ENCODE assay signal across 8 mouse cellular contexts in the genomic region with DNA sequence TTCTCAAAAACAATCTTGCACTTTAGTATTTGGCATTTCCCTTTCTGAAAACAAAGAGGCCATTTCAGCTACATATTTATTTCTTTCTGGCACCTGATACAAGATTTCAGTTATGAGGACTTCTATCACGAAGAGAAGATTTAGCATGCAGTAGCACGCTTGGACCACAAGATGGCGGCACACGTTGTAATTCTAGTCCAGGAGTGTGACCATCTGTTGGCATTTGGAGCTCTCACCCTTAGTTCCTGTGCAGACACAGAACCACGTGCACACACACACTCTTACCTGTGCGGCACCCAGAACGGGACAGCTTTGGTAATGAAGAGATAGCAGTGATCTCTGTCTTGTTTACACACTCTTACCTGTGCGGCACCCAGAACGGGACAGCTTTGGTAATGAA. TPM values are rescaled to one million over a fixed set of nuclear protein-coding genes. Genes with fewer than 3 reads are reported as not detected.
DNase-seq lines count a peak whose midpoint lies in the region; ATAC-seq lines count a peak whose summit lies in the region.

No protein-coding gene starts in this region.

- DNase-seq in left cerebral cortex, adult 18-20 months (ENCODE audit: low spot score in 2 of 2) = peak; percentile 38 to 77
- DNase-seq in left cerebral cortex, adult 11 months (ENCODE audit: low spot score) = no peak
- peak; percentile 67 for DNase-seq in NIH3T3 (ENCODE audit: low read depth)
- DNase-seq in cerebellum, adult 11-12 months = peak; percentile 73
- DNase-seq in gastrocnemius, postnatal 10 days = peak; percentile 53
- peak; percentile 75 to 81 for DNase-seq in left cerebral cortex, postnatal 14 days (ENCODE audit: low spot score in 2 of 2)
- peak; percentile 37 for DNase-seq in retina, adult 2 months (ENCODE audit: low read depth, low spot score)

- intact Hi-C loops in left cerebral cortex, postnatal 14 days (cut with DNase I) = no loop called here

- no peak for ATAC-seq in inflammation-experienced regulatory T-cells, adult 6 months

RNA-seq across cellular contexts. Expression of gene Map3k21, which starts 25.4 kb away (rescaled TPM):
- 1 to 10 TPM; 1.6 to 1.8 TPM for total RNA-seq in left cerebral cortex, adult 18-20 months (2021)
- total RNA-seq in gastrocnemius, postnatal 10 days (2021) = under 1 TPM; 0.21 to 0.41 TPM
- total RNA-seq in left cerebral cortex, postnatal 14 days (2021) = 1 to 10 TPM; 1.5 to 2.2 TPM
- not detected for polyA plus RNA-seq in inflammation-experienced regulatory T-cells, adult 6 months (2017; shearing (Covaris generic))

RNA-seq across cellular contexts. Expression of gene Pcnx2, which starts 37.5 kb away (rescaled TPM):
- total RNA-seq in left cerebral cortex, adult 18-20 months (2021) = 10 to 100 TPM; 81.5 to 83.9 TPM
- under 1 TPM; 0.45 to 0.59 TPM for total RNA-seq in gastrocnemius, postnatal 10 days (2021)
- total RNA-seq in left cerebral cortex, postnatal 14 days (2021) = 10 to 100 TPM; 80.3 to 83.2 TPM
- polyA plus RNA-seq in inflammation-experienced regulatory T-cells, adult 6 months (2017; shearing (Covaris generic)) = under 1 TPM; 0.44 to 0.74 (median 0.61) TPM

RNA-seq across cellular contexts. Expression of gene Kcnk1, which starts 59.3 kb away (rescaled TPM):
- 10 to 100 TPM; 86.5 to 87.8 TPM for total RNA-seq in left cerebral cortex, adult 18-20 months (2021)
- total RNA-seq in gastrocnemius, postnatal 10 days (2021) = 1 to 10 TPM; 2.7 to 4.0 TPM
- total RNA-seq in left cerebral cortex, postnatal 14 days (2021) = 10 to 100 TPM; 82.4 to 82.7 TPM
- polyA plus RNA-seq in inflammation-experienced regulatory T-cells, adult 6 months (2017; shearing (Covaris generic)) = not detected

Comparison
In these comparisons a context has a peak if more than half of its experiments do, and no peak if none do; other contexts are left out.
1. RNA of gene Pcnx2, which starts 37.5 kb away (total RNA-seq): 81.5 to 83.9 TPM in left cerebral cortex, adult 18-20 months and 80.3 to 83.2 TPM in left cerebral cortex, postnatal 14 days; 0.45 to 0.59 TPM in gastrocnemius, postnatal 10 days; every median in the first group is over 10 times any median in the second.
2. RNA of gene Kcnk1, which starts 59.3 kb away (total RNA-seq): 86.5 to 87.8 TPM in left cerebral cortex, adult 18-20 months and 82.4 to 82.7 TPM in left cerebral cortex, postnatal 14 days; 2.7 to 4.0 TPM in gastrocnemius, postnatal 10 days; every median in the first group is over 10 times any median in the second.